Mouse (Mus musculus) MEL (cell line): ENCODE measurements around the gene Kif5c.

Source experiments
- BHLHE40 ChIP-seq: IDR thresholded peaks from 2 replicates; pipeline ENCODE4 v1.6.1; 2012; ENCODE audit warnings: low read depth, mild to moderate bottlenecking, inconsistent platforms, low read length, improper control_type of control experiment, borderline replicate concordance
- CTCF ChIP-seq, 3 experiments: IDR thresholded peaks in 2 of 3; conservative IDR thresholded peaks in 1 of 3; 2 replicates each; pipeline ENCODE4 v1.5.1; 2011 to 2012; ENCODE audit warnings: low read length in 3 of 3, low read depth in 2 of 3, mild to moderate bottlenecking in 2 of 3, improper control_type of control experiment in 1 of 3, inconsistent platforms in 1 of 3, mixed read lengths in 1 of 3, moderate library complexity in 1 of 3; ENCODE audit not compliant: control insufficient read depth in 1 of 3, insufficient read depth in 1 of 3, poor library complexity in 1 of 3, severe bottlenecking in 1 of 3
- EP300 ChIP-seq, 2 experiments: IDR thresholded peaks; 2 replicates each; pipeline ENCODE4 v1.6.1; 2011; ENCODE audit warnings: improper control_type of control experiment in 2 of 2, low read length in 2 of 2, low read depth in 1 of 2, mild to moderate bottlenecking in 1 of 2
- MAFK ChIP-seq: IDR thresholded peaks from 2 replicates; pipeline ENCODE4 v1.6.1; 2011; ENCODE audit warnings: low read depth, mild to moderate bottlenecking, low read length, improper control_type of control experiment, borderline replicate concordance
- MYB ChIP-seq: IDR thresholded peaks from 2 replicates; pipeline ENCODE4 v1.6.1; 2011; ENCODE audit warnings: mild to moderate bottlenecking, low read depth, low read length, improper control_type of control experiment
- POLR2A ChIP-seq, 2 experiments: IDR thresholded peaks; 2 replicates each; pipeline ENCODE4 v1.6.1; 2011 to 2012; ENCODE audit warnings: low read length in 2 of 2, mild to moderate bottlenecking in 2 of 2, control low read depth in 1 of 2, improper control_type of control experiment in 1 of 2, low read depth in 1 of 2, moderate library complexity in 1 of 2; ENCODE audit not compliant: control insufficient read depth in 1 of 2, insufficient read depth in 1 of 2, poor library complexity in 1 of 2
- POLR2AphosphoS2 ChIP-seq: IDR thresholded peaks from 2 replicates; pipeline ENCODE4 v1.6.1; 2011; ENCODE audit warnings: low read length, improper control_type of control experiment
- POLR2AphosphoS5 ChIP-seq: IDR thresholded peaks from 2 replicates; pipeline ENCODE4 v1.6.1; 2012; ENCODE audit warnings: low read depth, borderline replicate concordance, mild to moderate bottlenecking, inconsistent platforms, low read length, moderate library complexity, mixed read lengths
- SMC3 ChIP-seq: IDR thresholded peaks from 2 replicates; pipeline ENCODE4 v1.6.1; 2011; ENCODE audit warnings: low read depth, low read length, improper control_type of control experiment
- TBP ChIP-seq: IDR thresholded peaks from 2 replicates; pipeline ENCODE4 v1.8.0; 2011; ENCODE audit warnings: low read depth, low read length, improper control_type of control experiment
- TCF12 ChIP-seq: IDR thresholded peaks from 2 replicates; pipeline ENCODE4 v1.6.1; 2014; ENCODE audit warnings: low read depth, mild to moderate bottlenecking, inconsistent platforms, low read length, improper control_type of control experiment, moderate library complexity
- ZC3H11A ChIP-seq: IDR thresholded peaks from 2 replicates; pipeline ENCODE4 v1.6.1; 2012; ENCODE audit warnings: low read depth, mild to moderate bottlenecking, inconsistent platforms, low read length, improper control_type of control experiment
- ZNF384 ChIP-seq: IDR thresholded peaks from 2 replicates; pipeline ENCODE4 v1.6.1; 2012; ENCODE audit warnings: low read depth, mild to moderate bottlenecking, inconsistent platforms, low read length, improper control_type of control experiment

DNA sequence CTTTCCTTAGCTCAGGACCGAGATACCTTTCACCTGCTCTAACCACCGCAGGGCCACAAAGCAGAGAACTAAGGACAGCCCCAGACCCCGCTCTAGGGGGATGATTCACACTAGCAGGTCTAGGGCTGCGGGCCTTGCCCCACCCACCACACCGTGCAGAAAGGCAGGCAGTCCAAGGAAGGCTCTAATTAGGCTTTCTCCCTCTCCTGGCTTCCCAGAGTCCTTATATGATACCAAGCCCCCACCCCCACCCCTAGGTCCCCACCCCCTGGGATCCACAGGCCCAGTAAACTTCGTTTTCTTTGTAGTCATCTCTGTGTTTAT is 48.4 kb upstream of the Kif5c start:
- TF ChIP-seq POLR2A (IDR thresholded peaks at IDR 0.05; ENCODE audit: control insufficient read depth in 1 of 2, insufficient read depth in 1 of 2, low read depth in 1 of 2, low read length in 2 of 2, poor library complexity in 1 of 2): no peak
- TF ChIP-seq EP300 (IDR thresholded peaks at IDR 0.05; ENCODE audit: low read depth in 1 of 2, low read length in 2 of 2): no peak
- no peak for TF ChIP-seq CTCF (IDR thresholded peaks at IDR 0.05 in 2 of 3, conservative IDR thresholded peaks at IDR 0.05 in 1 of 3; ENCODE audit: control insufficient read depth in 1 of 3, insufficient read depth in 1 of 3, low read depth in 2 of 3, low read length in 3 of 3, poor library complexity in 1 of 3, severe bottlenecking in 1 of 3)
- no peak for TF ChIP-seq BHLHE40
- no peak for TF ChIP-seq ZC3H11A
- TF ChIP-seq POLR2AphosphoS2: no peak
- no peak for TF ChIP-seq ZNF384
- TF ChIP-seq TCF12: no peak
- TF ChIP-seq POLR2AphosphoS5: no peak
- TF ChIP-seq TBP: no peak
- TF ChIP-seq SMC3: no peak
- no peak for TF ChIP-seq MYB
- TF ChIP-seq MAFK: no peak
